Mouse (Mus musculus): Measurements from ENCODE around the gene Gdpgp1. TPM values are rescaled to one million over a fixed set of nuclear protein-coding genes. Genes with fewer than 3 reads are reported as not detected.

Gdpgp1 gene
- polyA plus RNA-seq, 1 experiment from 2014 or later: 4.4 TPM

Other genes with a start within 250 kb of the Gdpgp1 start
- gene Zfp710, start 208.1 kb upstream of the Gdpgp1 start, polyA plus RNA-seq (2016; fragmentation: Nextera tagmentation; extraction: Ambion mirVana): 7.2 and 8.9 TPM in 2 replicates
- gene Idh2, start 117.5 kb upstream of the Gdpgp1 start, polyA plus RNA-seq (2016; fragmentation: Nextera tagmentation; extraction: Ambion mirVana): 158 and 160 TPM in 2 replicates
- gene Sema4b, start 46.0 kb upstream of the Gdpgp1 start, polyA plus RNA-seq (2016; fragmentation: Nextera tagmentation; extraction: Ambion mirVana): 16.9 and 17.9 TPM in 2 replicates
- gene Cib1, start 52 bp upstream of the Gdpgp1 start, polyA plus RNA-seq (2016; fragmentation: Nextera tagmentation; extraction: Ambion mirVana): 97.5 and 99.2 TPM in 2 replicates
- gene Ttll13, start 13.5 kb downstream of the Gdpgp1 start, polyA plus RNA-seq (2016; fragmentation: Nextera tagmentation; extraction: Ambion mirVana): 0.61 and 1.0 TPM in 2 replicates
- 42.0 and 45.6 TPM in 2 replicates for gene Ngrn, start 28.4 kb downstream of the Gdpgp1 start, polyA plus RNA-seq (2016; fragmentation: Nextera tagmentation; extraction: Ambion mirVana)
- gene Vps33b, start 36.8 kb downstream of the Gdpgp1 start, polyA plus RNA-seq (2016; fragmentation: Nextera tagmentation; extraction: Ambion mirVana): 9.0 and 11.4 TPM in 2 replicates
- gene Prc1, start 61.6 kb downstream of the Gdpgp1 start, polyA plus RNA-seq (2016; fragmentation: Nextera tagmentation; extraction: Ambion mirVana): 150 and 158 TPM in 2 replicates
- 5.1 and 5.6 TPM in 2 replicates for gene Rccd1, start 91.6 kb downstream of the Gdpgp1 start, polyA plus RNA-seq (2016; fragmentation: Nextera tagmentation; extraction: Ambion mirVana)
- gene Unc45a, start 108.1 kb downstream of the Gdpgp1 start, polyA plus RNA-seq (2016; fragmentation: Nextera tagmentation; extraction: Ambion mirVana): 17.1 and 17.3 TPM in 2 replicates
- 5.1 and 6.8 TPM in 2 replicates for gene Hddc3, start 110.2 kb downstream of the Gdpgp1 start, polyA plus RNA-seq (2016; fragmentation: Nextera tagmentation; extraction: Ambion mirVana)
- 5.8 and 6.5 TPM in 2 replicates for gene Man2a2, start 138.5 kb downstream of the Gdpgp1 start, polyA plus RNA-seq (2016; fragmentation: Nextera tagmentation; extraction: Ambion mirVana)
- 10.3 and 11.4 TPM in 2 replicates for gene Fes, start 155.1 kb downstream of the Gdpgp1 start, polyA plus RNA-seq (2016; fragmentation: Nextera tagmentation; extraction: Ambion mirVana)
- 5.6 and 5.9 TPM in 2 replicates for gene Furin, start 172.6 kb downstream of the Gdpgp1 start, polyA plus RNA-seq (2016; fragmentation: Nextera tagmentation; extraction: Ambion mirVana)